Mouse (Mus musculus) thymus, postnatal 36 days (tissue): Measurements from ENCODE around the gene Sgta.
"Not testable (repeated sequence)": the region's sequence is repeated elsewhere in the genome, so short reads cannot be mapped to it uniquely, and the experiment has no call there.

Experiments used
- DNase-seq, 2 experiments: peaks; one replicate each; pipeline ENCODE4 v3.0.0; 2022; ENCODE audit warnings: mixed read lengths in 2 of 2

The Sgta gene

DNA sequence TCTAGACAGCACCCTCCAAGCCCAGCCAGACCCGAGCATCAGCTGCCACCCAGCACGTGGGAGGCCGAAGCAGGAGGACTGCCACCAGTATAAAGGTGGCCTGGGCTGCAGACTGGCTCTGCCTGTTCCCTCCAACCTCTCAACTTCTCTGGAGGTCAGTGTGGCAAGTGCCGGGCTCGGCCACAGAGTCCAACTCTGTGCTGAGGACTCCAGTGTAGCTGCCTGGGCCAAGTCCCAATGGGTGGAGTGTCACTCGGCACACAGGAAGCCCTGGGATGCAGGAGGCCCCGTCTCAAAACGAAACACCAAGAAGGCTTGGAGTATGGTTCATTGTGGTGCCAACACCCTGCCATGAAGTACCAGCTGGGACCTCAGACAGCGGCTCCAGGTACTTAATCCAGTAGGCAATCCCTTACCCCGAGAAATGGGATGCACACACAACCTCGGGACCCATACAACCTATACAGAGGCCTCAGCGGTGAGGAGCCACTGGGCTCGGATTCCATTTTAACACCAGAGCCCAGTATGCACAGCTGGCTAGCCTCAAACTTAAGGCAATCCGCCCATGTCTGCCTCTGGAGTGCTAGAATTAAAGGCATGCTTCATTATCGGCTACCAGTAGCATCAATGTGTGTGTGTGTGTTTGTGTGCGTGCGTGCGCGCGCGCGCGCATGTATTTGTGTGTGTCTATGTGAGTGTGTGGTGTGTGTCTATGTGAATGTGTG, 2.4 kb downstream of the Sgta start:
- no peak for DNase-seq

DNA sequence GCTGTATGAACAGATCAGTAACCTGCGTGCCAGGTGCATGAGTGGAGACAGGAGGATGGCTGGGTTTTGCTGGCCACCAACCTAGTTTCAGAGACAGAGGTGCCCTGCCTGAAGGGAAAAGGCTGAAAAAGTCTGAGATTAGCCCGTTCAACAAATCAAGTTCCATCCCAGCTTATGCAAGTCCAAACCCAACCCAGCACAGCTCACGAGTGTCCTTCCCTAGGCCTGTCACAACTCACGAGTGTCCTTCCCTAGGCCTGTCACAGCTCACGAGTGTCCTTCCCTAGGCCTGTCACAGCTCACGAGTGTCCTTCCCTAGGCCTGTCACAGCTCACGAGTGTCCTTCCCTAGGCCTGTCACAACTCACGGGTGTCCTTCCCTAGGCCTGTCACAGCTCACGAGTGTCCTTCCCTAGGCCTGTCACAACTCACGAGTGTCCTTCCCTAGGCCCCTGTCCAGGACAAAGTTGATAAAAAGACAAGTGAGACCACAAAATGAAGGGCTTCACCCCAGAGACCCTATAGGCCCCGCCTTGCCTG, 4.1 kb downstream of the Sgta start:
- not testable (repeated sequence) for DNase-seq

DNA sequence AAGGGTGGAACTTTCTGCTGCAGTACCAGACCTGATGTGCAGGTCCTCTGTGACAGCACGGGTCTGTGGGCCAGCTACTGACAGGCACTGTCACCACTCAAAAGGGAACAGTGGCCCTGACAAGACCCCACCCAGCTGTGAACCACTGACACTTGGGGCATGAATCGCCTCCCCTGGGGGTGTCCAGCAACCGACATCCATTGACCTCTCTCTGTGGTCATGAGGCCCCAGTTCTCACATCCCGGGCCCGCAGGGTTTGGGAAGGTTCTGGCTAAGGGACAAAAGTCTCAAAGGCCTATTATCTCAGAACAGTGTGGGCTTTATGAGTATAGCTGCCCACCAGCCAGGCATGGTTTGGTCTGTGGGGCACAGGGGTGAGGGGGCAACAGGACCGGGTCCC, 4.8 kb downstream of the Sgta start:
- no peak for DNase-seq

DNA sequence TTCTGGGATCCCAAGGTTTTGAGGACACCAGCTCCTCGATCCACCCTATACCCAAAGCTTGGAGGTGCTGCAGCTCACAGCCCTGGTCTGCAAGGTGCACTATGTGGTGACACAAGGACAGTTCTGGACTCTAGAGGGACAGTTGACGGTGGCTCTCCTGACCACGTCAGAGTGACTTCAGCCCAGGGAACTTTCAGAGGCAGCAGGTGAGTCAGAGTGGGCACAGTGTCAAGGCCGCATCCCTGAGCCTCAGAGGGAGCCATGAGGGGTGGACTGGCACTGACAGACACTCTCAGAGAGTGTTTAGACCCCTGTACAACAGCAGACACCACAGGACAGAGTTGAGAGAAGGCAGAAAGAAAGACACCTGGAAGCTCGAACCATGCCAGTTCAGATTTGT, 7.4 kb downstream of the Sgta start:
- no peak for DNase-seq

DNA sequence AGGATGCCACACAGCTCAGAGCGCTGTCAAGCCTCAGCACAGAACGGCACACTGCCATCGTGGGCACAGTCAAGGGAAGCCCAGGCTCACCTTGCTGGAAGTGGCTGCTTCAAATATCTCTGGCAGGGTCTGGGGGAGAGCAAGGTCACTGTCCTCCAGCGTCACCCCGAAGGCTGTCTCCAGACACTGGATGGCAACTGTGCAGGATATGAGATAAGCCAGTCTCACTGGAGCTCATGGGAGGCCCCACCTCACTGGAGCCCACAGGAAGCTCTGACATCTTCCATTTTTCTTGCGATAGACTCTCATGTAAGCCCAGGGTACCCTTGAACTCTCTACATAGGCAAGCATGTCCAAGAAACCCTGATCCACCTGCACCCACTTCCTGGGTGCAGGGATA, 8.8 kb downstream of the Sgta start:
- no peak for DNase-seq

DNA sequence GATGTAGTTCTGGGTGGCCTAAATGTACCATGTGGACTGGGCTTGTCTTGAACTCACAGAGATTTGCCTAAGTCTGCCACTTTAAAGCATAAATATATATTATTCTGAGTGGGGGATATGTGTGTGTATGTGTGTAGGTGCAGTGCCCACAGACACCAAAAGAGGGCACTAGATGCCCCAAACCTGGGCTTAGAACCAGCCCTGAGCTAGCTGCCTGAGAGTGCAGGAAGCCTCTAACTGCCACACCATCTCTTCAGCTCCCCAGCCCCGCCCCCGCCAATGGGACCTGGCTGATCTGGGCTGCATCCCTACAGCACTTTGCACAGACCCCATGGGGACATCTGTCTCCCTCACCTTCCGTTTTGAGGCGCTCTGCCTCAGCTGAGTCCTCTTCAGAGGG, 9.3 kb downstream of the Sgta start:
- DNase-seq, result peak; percentile 45 to 47

DNA sequence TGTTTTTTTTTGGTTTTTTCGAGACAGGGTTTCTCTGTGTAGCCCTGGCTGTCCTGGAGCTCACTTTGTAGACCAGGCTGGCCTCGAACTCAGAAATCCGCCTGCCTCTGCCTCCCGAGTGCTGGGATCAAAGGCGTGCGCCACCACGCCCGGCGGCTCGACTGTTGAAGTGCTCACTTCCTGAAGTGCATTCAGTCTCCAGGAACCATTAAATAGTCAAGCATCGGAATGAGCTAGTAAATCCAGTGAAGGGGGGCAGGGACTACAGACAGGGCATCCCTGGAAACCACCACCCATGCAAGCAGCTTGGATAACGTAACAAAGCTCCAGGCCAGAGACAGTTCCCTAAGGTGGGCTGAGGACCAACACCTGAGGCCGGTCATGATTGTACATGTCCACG, 14.7 kb downstream of the Sgta start:
- DNase-seq, result not testable (repeated sequence)

DNA sequence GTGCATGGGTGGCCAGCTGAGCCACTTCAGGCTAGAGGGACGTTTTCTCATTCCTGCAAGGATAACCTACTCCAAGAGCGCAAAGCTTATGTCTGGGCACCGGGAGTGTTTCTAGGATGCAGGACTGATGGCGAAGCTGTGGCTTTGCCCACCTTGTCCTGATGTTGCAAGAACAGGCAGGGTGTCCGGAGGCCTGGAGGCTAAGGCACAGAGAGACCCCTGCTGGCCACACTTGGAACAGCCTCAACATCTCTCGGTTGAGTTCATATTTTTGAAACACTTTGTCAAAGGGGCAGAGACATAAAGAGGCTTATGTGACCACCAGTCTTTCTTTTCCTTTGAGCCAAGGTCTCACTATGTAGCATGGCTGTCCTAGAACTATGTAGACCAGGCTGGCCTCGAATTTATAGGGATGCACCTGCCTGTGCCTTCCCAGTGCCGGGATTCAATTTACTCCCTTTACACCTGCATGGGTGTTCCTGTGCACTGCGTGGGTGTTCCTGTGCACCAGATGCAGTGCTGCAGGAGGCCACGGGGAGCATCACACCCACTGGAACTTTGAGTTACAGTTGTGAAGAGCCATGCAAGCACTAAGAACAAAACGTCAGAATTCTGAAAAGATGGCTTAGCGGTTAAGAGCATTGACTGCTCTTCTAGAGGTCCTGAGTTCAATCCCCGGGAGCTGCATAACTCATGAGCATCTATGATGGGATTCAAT, 18.4 kb downstream of the Sgta start:
- peak; percentile 67 to 76 for DNase-seq

DNA sequence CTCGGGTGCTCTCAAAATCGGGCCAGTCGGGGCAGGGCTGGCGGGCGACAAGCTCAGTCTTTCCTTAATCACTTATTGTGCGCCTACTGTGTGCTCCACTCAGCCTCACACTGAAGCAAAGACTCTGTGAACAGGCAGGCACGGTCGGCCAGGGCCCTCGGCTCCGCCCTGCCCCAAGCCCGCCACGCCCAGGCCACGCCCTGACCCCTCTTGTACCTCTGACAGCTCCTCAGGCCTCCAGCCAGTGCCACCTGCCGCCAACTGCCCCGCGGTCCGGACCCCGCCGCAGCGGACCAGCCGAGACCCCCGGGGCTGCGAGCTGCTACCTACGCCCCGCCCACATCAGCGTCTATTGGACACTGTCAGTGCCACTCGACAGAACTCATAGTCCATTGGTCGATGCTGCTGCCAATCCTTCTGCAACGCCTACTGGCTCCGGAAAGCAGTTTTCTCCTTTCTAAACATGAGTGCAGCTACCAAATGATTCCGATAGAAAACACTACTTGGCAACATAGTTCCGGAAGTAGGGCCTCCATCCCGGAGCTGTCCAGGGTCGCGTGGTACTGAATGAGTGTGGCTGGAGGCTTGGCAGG, 22.9 kb downstream of the Sgta start, which contains the start of gene Slc39a3:
Gene Slc39a3 (minus strand): TSS at position 439 of the 593 bp plus-strand sequence.
- peak; percentile 98 to 99 for DNase-seq

DNA sequence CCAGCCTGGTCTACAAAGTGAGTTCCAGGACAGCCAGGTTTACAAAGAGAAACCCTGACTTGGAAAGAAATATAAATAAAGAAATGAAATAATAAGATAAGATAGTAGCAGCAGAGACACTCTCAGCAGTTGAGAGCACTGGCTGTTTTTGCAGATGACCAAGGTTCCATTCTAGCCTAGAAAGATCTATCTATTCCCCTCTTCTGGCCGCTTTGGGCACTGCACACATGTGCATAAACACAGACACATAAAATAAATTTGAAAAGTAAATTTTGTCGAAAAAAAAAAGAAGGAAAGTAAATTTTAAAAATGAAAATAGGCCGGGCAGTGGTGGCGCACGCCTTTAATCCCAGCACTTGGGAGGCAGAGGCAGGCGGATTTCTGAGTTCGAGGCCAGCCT, 23.7 kb downstream of the Sgta start:
- DNase-seq, result no peak

DNA sequence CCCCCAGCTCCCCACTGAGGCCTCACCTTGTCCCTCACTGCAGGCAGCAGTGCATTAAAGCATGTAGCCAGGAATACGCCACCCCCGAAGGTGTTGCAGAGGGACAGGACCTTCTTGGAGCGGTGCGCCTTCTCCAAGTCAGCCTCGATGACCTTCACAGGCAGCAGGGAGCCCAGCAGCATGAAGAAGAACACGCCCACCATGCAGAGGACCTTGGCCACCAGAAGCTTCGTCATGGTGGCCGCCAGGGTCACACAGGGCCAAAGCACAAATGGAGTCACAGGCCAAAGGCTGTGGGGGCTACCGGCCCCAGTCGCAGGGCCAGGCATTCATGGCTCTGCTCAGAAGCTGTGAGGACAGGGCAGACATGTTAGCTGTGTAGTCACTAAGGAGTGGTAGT, 26.4 kb downstream of the Sgta start:
- DNase-seq, result no peak

DNA sequence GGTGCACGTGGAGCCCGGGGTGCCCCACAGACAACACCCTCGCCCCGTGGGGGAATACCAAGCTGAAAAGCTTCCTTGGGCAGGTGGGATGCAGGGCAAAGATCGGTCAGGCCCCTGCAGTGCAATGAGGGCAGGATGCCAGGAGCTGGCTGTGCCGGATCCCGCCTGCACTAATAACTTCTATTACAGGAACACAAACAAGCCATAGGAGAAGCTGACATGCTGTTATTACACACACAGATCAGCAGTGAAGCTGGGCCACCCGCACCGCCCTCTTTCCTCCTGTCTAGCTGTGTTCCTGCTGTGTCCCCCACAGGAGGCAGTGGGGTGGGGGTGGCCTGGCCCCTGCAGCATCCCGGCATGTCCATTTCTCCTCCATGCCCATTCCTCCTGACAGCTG, 30.9 kb downstream of the Sgta start:
- no peak for DNase-seq

DNA sequence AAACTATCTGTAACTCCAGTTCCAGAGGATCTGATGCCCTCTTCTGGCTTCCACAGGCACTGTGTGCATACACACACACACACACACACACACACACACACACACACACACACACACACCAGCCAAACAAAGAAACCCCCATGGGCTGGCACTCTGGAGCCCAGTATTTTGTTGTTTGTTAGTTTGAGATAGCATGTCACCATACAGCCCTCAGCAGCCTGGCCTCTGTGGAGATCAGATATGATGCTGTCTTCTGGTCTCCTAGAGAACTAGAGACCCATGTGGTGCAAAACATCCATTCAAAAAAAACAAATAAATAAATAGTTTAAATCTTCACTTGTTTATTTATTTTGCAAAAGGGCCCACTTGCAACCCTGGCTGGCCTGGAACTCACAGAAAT, 31.8 kb downstream of the Sgta start:
- no peak for DNase-seq

DNA sequence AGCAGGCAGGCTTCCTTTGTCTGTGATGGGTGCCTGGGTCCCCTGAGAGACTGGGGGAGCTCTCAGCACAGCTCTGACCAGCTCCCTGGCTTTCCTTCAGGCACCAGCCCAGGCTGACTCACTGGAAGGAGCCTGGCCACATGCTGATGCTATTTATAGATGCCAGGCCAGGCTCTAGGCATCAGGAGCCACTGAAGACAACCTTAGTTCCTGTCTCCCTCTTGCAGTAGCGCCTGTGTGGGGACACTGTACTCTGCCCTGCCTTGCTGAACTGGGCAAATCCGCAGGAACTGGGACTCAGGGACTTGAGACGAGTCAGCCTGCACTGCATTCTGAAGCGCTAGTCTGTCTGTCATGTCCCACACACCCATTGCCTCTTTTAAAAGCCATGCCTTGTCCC, 32.6 kb downstream of the Sgta start:
- DNase-seq, result no peak

DNA sequence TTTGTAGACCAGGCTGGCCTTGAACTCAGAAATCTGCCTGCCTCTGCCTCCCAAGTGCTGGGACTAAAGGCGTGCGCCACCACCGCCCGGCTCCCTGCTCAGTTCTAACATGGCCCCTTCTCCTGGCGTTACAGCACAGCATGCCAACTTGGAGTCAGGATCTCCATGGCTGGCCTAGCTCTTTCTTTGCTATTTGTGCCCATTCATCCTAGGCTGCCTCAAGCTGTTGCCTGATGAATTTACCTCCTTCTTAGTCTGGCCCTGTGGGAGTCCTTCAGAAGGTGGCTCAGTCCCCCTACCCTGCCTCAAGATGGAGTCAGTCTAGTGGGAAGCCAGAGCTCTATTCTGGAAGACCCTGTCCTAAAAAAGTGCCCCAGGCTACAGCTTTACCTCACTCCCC, 33.1 kb downstream of the Sgta start:
- DNase-seq, result no peak

DNA sequence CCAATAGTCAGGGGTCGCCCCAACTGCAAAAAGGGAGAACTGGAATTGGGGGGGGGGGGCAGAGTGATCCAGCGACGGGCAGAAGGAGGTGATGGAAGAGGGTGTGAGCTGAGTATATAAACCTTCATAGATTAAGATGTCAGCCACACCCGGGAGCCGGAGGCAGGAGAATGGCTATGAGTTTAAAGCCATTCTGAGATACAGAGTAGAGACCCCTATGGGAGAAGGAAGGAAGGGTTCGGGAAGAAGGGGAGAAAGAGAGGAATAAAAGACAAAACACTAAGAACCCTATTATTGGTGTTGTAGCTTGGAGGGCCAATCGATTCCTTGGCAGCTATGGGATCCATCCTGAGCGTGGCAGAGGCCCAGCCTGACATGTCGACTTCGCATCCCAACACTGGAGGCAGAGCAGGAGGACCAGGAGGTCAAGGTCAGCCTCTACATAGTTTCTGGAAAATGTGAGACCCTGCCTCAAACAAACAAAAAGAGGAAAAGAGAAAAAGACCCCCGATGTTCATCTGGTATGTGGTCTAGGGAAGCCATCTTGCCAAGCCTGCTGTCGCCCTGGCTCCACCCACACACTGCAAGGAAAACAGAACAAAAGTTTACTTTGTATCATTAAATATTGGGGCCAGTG, 34.2 kb downstream of the Sgta start, which contains the start of gene Diras1:
Gene Diras1 (minus strand): TSS at position 24 of the 637 bp plus-strand sequence.
- DNase-seq, result no peak

DNA sequence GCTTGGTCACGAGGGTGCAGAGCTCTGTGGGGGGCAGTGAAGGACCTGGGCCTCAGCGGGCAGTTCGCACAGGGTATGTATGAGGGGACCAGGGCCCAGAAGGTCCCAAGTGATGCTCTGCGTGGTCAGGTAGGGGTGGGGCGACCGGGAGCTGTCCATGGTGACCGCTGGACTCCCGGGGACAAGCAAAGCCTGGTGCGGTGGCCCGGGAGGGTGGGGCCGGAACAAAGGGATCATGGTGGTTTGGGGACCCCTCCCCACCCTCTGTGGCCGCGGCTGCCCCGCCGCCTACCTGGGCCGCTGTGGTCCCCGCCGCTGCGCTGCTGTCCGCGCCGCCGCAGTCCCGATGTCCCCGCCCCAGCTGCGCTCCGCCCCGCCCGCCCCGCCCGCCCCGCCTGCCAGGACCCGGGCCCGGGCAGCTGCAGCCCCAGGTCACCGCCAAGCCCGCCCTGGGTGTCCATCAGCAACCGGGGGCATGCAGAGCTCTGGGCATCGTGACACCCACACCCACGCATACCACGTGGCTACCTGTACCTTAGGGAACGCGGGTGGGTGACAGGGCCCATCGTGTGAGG, 34.8 kb downstream of the Sgta start:
- no peak for DNase-seq

DNA sequence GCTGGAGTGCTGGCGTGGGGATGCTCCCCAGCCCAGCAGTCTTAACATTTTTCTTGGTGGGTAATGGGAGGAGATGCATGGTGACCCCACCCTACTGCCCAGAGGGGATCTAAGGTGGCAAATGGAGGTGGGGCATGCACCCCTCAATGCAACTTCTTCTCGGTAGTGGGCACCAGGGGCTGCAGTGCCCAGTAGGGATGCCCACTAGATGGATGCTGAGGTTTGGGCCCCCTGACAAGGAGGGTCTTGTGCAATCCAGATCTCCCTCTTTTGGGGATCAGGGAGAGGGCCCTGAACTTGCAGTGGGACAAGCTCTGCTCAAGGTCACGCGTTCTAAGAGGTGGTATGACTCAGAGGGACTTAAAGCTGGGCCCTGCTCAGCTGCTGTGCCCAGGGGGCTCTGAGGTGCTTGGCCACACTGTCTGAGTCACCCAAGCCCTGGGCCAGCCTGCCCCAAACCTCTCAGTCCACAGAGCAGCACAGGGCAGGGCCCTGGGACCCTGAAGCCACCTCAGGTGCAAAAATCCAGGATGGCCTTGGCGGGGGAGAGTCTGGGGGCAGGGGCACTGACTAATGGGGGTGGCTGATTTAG, 35.5 kb downstream of the Sgta start:
- DNase-seq, result no peak

DNA sequence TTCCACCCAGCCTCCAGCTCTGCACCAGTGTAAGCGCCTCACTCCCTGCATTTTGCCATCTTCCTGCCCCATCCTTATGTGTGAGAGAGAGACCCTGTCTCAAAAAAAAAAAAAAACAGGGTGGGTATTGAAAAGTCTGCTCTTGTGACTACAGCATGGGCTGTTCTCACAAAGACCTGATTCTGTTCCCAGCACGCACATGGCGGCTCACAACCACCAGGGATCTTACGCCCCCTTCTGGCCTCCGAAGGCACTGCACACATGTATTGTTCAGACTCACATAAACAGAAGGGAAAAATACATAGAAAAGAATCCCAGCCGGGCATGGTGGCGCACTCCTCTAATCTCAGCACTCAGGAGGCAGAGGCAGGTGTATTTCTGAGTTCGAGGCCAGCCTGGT, 37.2 kb downstream of the Sgta start:
- no peak for DNase-seq

DNA sequence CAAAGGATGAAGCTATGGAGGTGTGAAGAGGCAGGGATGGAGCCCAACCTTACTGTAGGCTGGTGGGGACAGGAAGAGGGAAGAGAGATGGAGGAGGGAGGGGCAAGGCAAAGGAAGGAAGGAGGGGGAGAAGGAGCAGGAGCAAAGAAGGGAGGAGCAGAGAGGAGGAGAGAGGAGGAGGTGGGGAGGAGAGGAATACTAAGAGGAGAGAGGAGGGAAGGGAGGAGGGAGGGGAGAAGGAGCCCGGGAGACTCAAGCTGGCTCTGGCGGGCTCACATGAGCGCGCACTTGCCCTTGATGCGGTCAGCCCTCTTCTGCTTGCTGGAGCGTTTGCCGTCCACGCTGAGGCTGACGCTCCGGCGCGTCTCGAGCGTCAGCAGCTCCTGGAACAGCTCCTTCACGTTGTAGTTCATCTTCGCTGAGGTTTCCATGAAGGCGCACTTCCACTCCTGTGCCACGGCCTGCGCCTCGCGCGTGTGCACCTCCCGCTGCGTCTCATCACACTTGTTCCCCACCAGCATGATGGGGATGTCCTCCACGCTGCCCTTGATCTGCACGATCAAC, 38.4 kb downstream of the Sgta start:
- DNase-seq, result no peak

DNA sequence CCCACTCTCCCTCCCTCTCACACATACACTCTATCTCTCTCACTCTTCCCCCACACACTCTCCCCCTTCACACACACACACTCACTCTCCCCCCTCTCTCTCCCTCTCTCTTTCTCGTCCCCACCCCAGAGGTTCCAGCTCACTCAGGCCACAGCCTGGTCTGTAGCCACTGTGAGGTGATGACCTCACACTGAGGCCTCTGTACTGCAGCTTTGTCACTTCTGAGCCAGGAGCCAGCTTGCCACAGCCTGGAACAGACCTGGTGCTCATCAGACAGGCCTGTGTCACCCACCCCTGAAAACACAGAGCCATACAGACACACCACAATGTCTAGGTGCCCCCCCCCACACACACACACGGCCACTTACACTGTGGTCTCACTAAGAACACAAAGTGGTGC, 39.8 kb downstream of the Sgta start:
- no peak for DNase-seq

DNA sequence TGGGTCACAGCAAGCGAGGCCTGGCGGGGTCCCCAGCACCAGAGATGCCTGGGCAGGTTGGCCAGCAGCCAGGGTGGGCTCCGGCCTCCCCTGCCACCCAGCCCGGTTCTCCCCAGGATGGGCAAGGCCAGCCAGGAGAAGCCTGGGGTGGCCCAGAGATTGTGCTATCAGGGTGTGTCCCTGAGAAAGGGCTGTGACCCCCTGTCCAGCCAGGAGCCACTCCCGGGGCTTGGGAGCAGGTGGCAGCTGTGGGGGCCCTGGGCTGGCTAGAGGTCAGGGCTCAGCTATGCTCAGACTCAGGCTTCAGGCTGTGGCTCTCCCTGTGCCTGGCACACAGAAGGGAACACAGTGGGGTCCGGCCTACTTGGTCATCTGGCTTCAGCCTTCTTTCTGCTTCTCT, 40.3 kb downstream of the Sgta start:
- DNase-seq, result no peak
